Mouse (Mus musculus) lung, postnatal 36 days (tissue): ENCODE measurements at regions not wholly inside any gene's neighbourhood (a gene's known extent, or its start where the extent isn't known, plus 50 kb on each side); places are given as distances from the start of the nearest gene placed in this dataset.
A peak's percentile ranks its signal among the peaks of the same experiment; 100 is the strongest.

Experiments used
- DNase-seq: peaks from one replicate; pipeline ENCODE4 v3.0.0; 2022; ENCODE audit warnings: mixed read lengths

GRCm38 (mm10) chr10:98584776-98585175 lies 329.4 kb upstream of the Atp2b1 start:
- no peak for DNase-seq

DNA sequence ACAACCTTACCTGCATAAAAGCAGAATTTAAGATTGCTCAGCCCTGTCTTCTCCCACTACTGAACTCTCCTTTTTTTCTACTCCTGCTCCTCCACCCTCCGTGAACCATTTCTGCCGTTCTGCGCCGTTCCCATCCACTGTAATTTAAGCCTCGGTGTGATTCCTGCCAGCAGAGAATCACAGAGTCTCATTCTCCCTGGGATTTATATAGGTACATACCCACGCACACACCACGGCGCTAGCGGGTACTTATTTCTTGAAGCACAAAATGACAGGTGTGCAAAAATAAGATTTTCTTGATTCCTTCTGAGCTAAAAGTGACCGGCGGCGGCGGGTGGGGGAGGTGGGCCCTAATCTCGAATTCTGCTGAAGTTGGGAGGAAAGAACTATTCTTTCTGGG lies 324.5 kb upstream of the Atp2b1 start:
- DNase-seq, result no peak

GRCm38 (mm10) chr10:98592154-98592553 lies 322.1 kb upstream of the Atp2b1 start:
- no peak for DNase-seq

DNA sequence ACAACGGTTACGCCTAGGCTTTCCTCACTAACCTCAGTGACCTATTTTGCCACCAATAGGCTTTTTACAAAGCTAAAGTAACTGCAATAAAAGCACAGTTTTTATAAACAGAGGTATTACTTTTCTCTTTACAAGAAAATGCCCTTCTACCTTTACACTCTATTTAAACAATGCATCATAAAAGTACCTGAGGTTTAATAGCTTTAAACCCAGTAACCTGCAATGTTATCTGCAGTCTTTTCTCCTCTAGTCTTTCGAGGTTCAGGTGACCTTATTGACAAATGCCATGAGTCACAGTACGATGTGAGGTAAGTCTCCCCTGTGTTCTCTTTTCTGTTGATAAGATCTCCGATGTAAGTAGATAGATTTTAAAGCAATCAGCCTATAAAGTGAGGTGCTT lies 320.3 kb upstream of the Atp2b1 start:
- no peak for DNase-seq

DNA sequence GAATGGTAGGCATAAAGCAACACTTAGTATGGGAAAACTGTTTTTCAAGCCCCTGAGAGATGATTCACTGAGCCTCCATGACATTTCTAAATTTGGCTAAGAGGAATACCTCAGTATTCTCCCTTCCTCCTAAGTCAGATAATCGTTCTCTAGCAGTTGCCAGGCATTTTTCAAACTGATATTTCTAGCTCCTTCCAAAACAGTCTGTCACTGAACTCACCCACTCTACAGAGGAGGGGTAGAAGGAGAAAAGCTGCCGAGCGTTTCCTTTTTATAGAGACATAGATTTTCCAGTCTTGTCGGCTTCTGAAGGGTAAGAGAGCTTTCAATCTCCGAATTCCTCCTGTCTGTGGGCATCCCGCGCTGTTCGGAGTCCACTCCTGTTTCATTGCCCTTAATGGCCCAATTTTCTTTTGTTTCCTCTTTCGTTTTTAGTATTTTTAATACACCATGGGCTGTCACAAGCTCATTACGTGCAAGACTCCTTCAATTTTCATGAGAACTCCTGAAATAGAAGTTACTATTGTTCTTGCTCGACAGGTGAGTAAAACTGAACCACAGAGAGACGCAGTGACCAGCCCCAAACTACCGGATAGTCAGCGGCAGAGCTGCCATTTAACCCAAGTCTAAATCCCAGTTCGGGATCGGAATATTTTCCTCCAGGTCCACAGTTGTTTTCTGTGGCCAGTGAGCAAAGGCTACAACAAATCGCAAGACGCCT lies 305.8 kb upstream of the Atp2b1 start:
- no peak for DNase-seq

DNA sequence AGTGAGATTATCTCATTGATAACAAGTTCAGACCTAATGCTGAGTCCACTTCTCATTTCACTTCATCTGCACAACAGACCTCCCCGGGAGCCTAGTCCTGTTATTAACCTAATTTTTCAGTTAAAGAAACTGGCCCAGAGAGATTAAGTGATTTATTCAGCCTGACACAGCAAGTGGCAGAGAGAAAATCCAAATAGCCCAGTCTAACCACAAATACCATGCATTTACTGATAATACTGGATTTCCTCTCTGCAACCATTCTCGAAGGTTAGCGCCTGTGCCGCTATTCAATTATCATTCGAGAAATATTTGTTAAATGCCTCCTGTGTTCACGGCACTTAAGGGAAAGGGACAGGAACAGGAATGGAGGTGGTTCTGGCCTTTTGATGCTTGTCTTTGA lies 303.5 kb upstream of the Atp2b1 start:
- no peak for DNase-seq

GRCm38 (mm10) chr10:98611707-98612360 lies 302.4 kb upstream of the Atp2b1 start:
- DNase-seq, result no peak

GRCm38 (mm10) chr10:98618736-98619525 lies 295.3 kb upstream of the Atp2b1 start:
- DNase-seq, result peak; percentile 41

GRCm38 (mm10) chr10:98624103-98624502 lies 290.1 kb upstream of the Atp2b1 start:
- DNase-seq, result no peak

- DNase-seq, result no peak
These were observed 289.4 kb upstream of the Atp2b1 start for GRCm38 (mm10) chr10:98624681-98625321.

DNA sequence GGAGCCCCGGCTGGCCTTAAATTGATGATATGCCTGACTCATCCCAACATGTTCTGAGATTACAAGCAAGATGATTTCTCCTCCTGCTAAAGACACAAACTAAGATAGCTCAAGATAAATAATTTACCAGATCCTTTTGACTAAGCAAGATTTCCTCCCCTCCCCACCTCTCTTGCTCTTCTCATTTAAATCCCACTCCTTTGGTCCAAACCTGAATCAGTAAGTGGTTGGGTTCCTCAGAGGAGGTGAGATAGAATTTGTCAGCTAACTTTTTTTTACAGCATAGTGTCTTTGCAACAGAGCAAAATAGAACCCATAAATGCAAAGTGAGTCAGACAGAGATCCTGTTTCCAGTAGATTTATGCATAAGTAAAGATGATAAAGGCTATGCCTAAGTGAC lies 286.0 kb upstream of the Atp2b1 start:
- DNase-seq, result no peak

- DNase-seq, result no peak
These were observed 285.0 kb upstream of the Atp2b1 start for GRCm38 (mm10) chr10:98629248-98629647.

GRCm38 (mm10) chr10:98637759-98638611 lies 276.2 kb upstream of the Atp2b1 start:
- no peak for DNase-seq

DNA sequence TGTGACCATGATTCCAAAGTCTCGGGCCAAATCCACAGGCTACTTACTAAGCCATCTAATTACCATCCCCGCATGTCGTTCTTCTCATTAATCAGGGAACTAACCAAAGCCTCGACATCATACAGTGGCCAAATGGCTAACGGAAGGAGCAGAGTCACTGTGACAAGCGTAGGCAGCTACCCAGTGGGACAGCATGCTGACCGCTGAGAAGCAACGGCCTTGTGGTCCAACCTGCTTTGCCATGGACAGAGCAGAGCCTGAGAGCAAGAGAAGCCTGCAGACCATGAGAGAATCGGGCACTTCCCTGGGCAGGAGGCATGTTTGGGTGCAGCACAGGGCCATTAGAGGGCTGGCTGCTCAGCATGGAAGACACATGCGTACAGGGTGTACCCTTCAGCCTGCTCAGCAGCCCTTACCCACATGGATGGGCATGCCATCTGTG lies 268.5 kb upstream of the Atp2b1 start:
- no peak for DNase-seq

GRCm38 (mm10) chr10:98646311-98646999 lies 267.8 kb upstream of the Atp2b1 start:
- DNase-seq, result no peak

DNA sequence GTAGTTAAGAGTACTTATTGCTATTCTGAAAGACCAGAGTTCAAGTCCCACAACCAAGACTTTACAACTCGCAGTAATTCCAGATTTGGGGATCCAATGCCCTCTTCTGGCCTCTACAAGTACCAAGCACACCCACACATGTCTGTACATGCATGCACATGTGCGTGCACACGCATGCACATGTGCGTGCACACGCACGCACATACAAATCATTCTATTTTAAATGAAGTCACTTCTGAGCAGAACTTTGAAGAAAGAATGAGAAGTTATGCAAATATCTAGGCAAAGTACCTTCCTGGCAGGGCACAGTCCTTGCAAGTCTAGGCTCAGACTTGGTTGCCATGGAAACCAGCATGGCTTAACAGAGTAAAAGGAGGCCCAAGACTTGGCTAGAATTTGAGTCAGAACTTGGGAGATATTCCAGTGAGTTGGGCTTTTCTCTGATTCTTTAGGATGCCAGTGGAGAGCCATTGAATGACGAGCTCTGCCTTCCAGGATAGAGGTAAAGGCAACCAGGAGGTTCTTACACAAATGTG lies 265.4 kb upstream of the Atp2b1 start:
- DNase-seq, result no peak

GRCm38 (mm10) chr10:98650533-98650932 lies 263.7 kb upstream of the Atp2b1 start:
- DNase-seq, result no peak

DNA sequence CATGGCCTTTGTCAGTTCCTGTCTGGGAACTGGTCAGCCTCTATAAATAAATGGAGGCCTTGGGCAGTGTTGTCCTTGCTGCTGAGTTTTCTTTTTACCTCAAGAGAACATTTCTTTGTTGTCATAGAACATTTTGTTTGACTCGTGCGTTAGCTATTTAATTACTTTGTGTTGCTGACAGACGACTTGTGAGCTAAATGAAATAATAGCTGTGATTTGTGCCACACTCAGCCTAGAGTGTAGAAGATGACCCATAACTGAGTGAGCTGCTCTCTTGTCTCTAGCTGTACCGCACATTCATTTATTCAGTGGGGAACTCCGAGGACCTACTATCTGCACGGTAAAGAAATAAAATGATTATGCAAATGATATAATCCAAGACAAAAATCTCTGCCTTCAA lies 263.1 kb upstream of the Atp2b1 start:
- no peak for DNase-seq

DNA sequence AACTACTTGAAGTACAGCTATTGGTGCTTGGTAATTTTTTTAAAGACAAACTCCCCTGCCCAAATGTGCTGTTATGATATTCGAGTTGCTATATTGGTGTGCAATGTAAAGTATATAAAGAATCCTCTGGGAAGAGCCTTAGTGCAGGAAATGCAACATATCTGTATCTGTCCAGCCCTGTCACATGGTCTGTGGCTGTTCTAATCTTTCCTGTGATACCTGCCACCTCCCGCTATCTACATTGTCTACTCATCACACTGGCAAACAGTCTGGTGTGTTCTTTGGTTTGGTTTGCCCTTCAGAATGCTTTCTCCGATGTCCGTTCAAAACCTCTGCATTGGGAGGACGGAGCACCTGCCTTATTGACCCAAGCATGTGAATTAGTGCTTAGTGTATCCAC lies 262.6 kb upstream of the Atp2b1 start:
- DNase-seq, result no peak

DNA sequence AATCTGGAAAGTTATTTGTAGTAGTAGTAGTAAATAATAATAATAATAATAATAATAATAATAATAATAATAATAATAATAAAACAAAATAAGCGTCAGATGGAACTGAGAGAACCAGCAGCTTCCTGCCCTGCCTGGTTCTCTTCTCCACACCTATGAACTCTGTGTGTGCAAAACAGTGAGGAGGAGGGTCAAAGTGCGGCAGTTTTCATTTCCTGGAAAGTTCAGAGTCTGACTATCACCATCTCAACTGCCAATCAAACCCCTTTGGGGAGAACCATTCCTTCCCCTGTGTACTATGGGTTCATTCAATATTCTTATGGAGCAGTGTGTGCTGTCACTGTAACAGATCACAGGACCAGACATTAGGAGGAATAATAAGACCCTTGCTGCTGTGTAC lies 262.1 kb upstream of the Atp2b1 start:
- DNase-seq, result no peak

- DNase-seq, result peak; percentile 67
These were observed 253.5 kb upstream of the Atp2b1 start for GRCm38 (mm10) chr10:98660747-98661146.
